Mouse (Mus musculus) lung, postnatal 0 days (tissue): ENCODE measurements at regions not wholly inside any gene's neighbourhood (a gene's known extent, or its start where the extent isn't known, plus 50 kb on each side); places are given as distances from the start of the nearest gene placed in this dataset.

Experiments
- ATAC-seq: fragments of 200-750 bp; cut with Nextera tagmentation; 2 replicates; pipeline ENCODE4 v1.8.0; 2017; ENCODE audit warnings: moderate library complexity
- DNase-seq: peaks from one replicate; pipeline ENCODE4 v3.0.0-alpha.2; 2016; ENCODE audit warnings: low spot score
- H3K27ac ChIP-seq: fragments of 300-500 bp; sonication (generic); 2 replicates; pipeline ENCODE4 v1.5.1; 2014; ENCODE audit warnings: antibody characterized with exemption, mild to moderate bottlenecking, low read length, mixed read lengths
- H3K27me3 ChIP-seq: fragments of 300-500 bp; sonication (generic); replicated peaks from 2 replicates; pipeline ENCODE4 v1.6.1; 2014; ENCODE audit warnings: low read length, mixed read lengths; ENCODE audit not compliant: insufficient read depth
- H3K36me3 ChIP-seq: fragments of 300-500 bp; sonication (generic); 2 replicates; pipeline ENCODE4 v1.6.1; 2014; ENCODE audit warnings: low read length, mixed read lengths; ENCODE audit not compliant: insufficient read depth
- H3K4me1 ChIP-seq: fragments of 300-500 bp; sonication (generic); 2 replicates; pipeline ENCODE4 v1.6.1; 2014; ENCODE audit warnings: antibody characterized with exemption, low read depth, low read length, mixed read lengths; ENCODE audit not compliant: insufficient read depth
- H3K4me2 ChIP-seq: fragments of 300-500 bp; sonication (generic); replicated peaks from 2 replicates; pipeline ENCODE4 v1.6.1; 2014; ENCODE audit warnings: low read depth, mild to moderate bottlenecking, low read length, moderate library complexity, mixed read lengths
- H3K4me3 ChIP-seq: fragments of 300-500 bp; sonication (generic); 2 replicates; pipeline ENCODE4 v1.5.1; 2014; ENCODE audit warnings: low read depth, low read length
- H3K9ac ChIP-seq: fragments of 300-500 bp; sonication (generic); replicated peaks from 2 replicates; pipeline ENCODE4 v1.6.1; 2014; ENCODE audit warnings: low read depth, mild to moderate bottlenecking
- H3K9me3 ChIP-seq: fragments of 300-500 bp; sonication (generic); 2 replicates; pipeline ENCODE4 v1.6.1; 2016; ENCODE audit warnings: low read length, mixed read lengths
- CTCF ChIP-seq: IDR thresholded peaks from 2 replicates; pipeline ENCODE4 v1.5.1; 2016; ENCODE audit warnings: antibody characterized with exemption, mild to moderate bottlenecking
- EP300 ChIP-seq: IDR thresholded peaks from 2 replicates; pipeline ENCODE4 v1.6.1; 2016; ENCODE audit warnings: antibody characterized with exemption, mild to moderate bottlenecking, control low read depth
- WGBS: fragments of 180-500 bp; shearing (Covaris S2); extraction: QIAGEN DNeasy Blood & Tissue Kit; methylation state at CpG from one replicate; pipeline ENCODE4 v1.1.7; 2014; 5-methylcytosine and 5-hydroxymethylcytosine counted together

- Histone ChIP-seq H3K4me2 (no peak overlapping the region), H3K4me1 (no peaks in the 10 kb centered on the region), H3K27me3 (no peaks in the 10 kb centered on the region), H3K9me3 (no peaks in the 10 kb centered on the region), H3K9ac (no peak overlapping the region), H3K27ac (no peak overlapping the region), H3K36me3 (no peaks in the 10 kb centered on the region), H3K4me3 (no peak overlapping the region)
- no peak for ATAC-seq
- DNase-seq: no peak
- TF ChIP-seq EP300: no peak
- TF ChIP-seq CTCF: no peak
Measured at GRCm38 (mm10) chr3:155662280-155662679, 569.0 kb downstream of the Lrriq3 start.

GRCm38 (mm10) chr3:155672558-155672957 lies 579.3 kb downstream of the Lrriq3 start:
- no peak overlapping the region for H3K4me2 ChIP-seq
- no peak overlapping the region for H3K4me3 ChIP-seq
- no peak for ATAC-seq
- no peak for TF ChIP-seq EP300
- DNase-seq: no peak
- 72% methylated on average over 1 of the region's 1 CpGs for WGBS
- H3K9ac ChIP-seq: no peak overlapping the region
- H3K27me3 ChIP-seq: no peaks in the 10 kb centered on the region
- no peaks in the 10 kb centered on the region for H3K4me1 ChIP-seq
- H3K9me3 ChIP-seq: no peaks in the 10 kb centered on the region
- H3K27ac ChIP-seq: no peak overlapping the region
- H3K36me3 ChIP-seq: no peaks in the 10 kb centered on the region

GRCm38 (mm10) chr3:155680200-155680599 lies 587.0 kb downstream of the Lrriq3 start:
- Histone ChIP-seq H3K4me1 (no peaks in the 10 kb centered on the region), H3K4me2 (no peak overlapping the region), H3K36me3 (no peaks in the 10 kb centered on the region), H3K27me3 (no peaks in the 10 kb centered on the region), H3K27ac (no peak overlapping the region), H3K9me3 (no peaks in the 10 kb centered on the region), H3K4me3 (no peak overlapping the region), H3K9ac (no peak overlapping the region)
- TF ChIP-seq CTCF (no peak), EP300 (no peak)
- no peak for DNase-seq
- ATAC-seq: no peak
- WGBS: 75% methylated on average over 4 of the region's 4 CpGs

- H3K27ac ChIP-seq: no peak overlapping the region
- ATAC-seq (no peak), DNase-seq (no peak)
- no peak overlapping the region for H3K9ac ChIP-seq
- no peaks in the 10 kb centered on the region for H3K9me3 ChIP-seq
- TF ChIP-seq EP300 (no peak), CTCF (no peak)
- no peak overlapping the region for H3K4me3 ChIP-seq
- 47% methylated on average over 8 of the region's 8 CpGs for WGBS
- H3K4me1 ChIP-seq: no peaks in the 10 kb centered on the region
- no peaks in the 10 kb centered on the region for H3K36me3 ChIP-seq
- H3K4me2 ChIP-seq: no peak overlapping the region
- H3K27me3 ChIP-seq: no peaks in the 10 kb centered on the region
Measured at GRCm38 (mm10) chr3:155682921-155683813, 589.9 kb downstream of the Lrriq3 start.

GRCm38 (mm10) chr3:155688358-155688757 lies 595.1 kb downstream of the Lrriq3 start:
- DNase-seq (no peak), ATAC-seq (no peak)
- Histone ChIP-seq H3K9ac (no peak overlapping the region), H3K4me2 (no peak overlapping the region), H3K27me3 (no peaks in the 10 kb centered on the region), H3K27ac (no peak overlapping the region), H3K4me3 (no peak overlapping the region), H3K36me3 (no peaks in the 10 kb centered on the region), H3K9me3 (no peaks in the 10 kb centered on the region), H3K4me1 (no peaks in the 10 kb centered on the region)
- no peak for TF ChIP-seq CTCF
- TF ChIP-seq EP300: no peak
- WGBS: 73% methylated on average over 5 of the region's 5 CpGs

GRCm38 (mm10) chr3:155723011-155723510 lies 629.8 kb downstream of the Lrriq3 start:
- Histone ChIP-seq H3K4me1 (no peaks in the 10 kb centered on the region), H3K27ac (no peak overlapping the region), H3K4me2 (no peak overlapping the region), H3K9me3 (no peaks in the 10 kb centered on the region), H3K36me3 (no peaks in the 10 kb centered on the region), H3K9ac (no peak overlapping the region), H3K27me3 (no peaks in the 10 kb centered on the region), H3K4me3 (no peak overlapping the region)
- ATAC-seq: no peak
- DNase-seq: no peak
- no peak for TF ChIP-seq CTCF
- TF ChIP-seq EP300: no peak
- 79% methylated on average over 5 of the region's 5 CpGs for WGBS
